Mouse (Mus musculus) megakaryocyte, embryonic 14.5 days (primary cell): Measurements from ENCODE around the gene Plcl1.

ENCODE experiments used
- FLI1 ChIP-seq: IDR thresholded peaks from 2 replicates; pipeline ENCODE4 v1.6.1; 2012; ENCODE audit warnings: low read length, inconsistent platforms, mixed read lengths
- GATA1 ChIP-seq: IDR thresholded peaks from 3 replicates; pipeline ENCODE4 v1.6.1; 2012; ENCODE audit warnings: mixed read lengths, low read length, inconsistent platforms, borderline replicate concordance

- no peak for TF ChIP-seq FLI1
- no peak for TF ChIP-seq GATA1
Observed at GRCm38 (mm10) chr1:55380527-55380926, 25.2 kb upstream of the Plcl1 start.
